Mouse (Mus musculus) megakaryocyte, adult 5-6 weeks (primary cell): ENCODE data around the gene Kat6b. TPM values are rescaled to one million over a fixed set of nuclear protein-coding genes. Genes with fewer than 3 reads are reported as not detected.
"Not testable (repeated sequence)": the region's sequence is repeated elsewhere in the genome, so short reads cannot be mapped to it uniquely, and the experiment has no call there.

Source experiments
- ATAC-seq: 2 replicates; pipeline ENCODE4 v1.8.0; 2016; ENCODE audit warnings: mild to moderate bottlenecking, inconsistent platforms; ENCODE audit not compliant: poor library complexity, severe bottlenecking
- total RNA-seq, 2 experiments: library from RNA; stranded (forward) in 1 of 2; stranded (reverse) in 1 of 2; fragments of 153-499, 151-499 nt in 1 of 2; fragments of 221-1000, 200-1000 nt in 1 of 2; gene quantifications; 2 replicates each; pipeline versions ENCODE4 v1.2.3 to v1.2.4; 2015 to 2017

The Kat6b gene
- total RNA-seq, 2 experiments from 2014 or later: 6.1 to 12.9 TPM

- peak; percentile 90 for ATAC-seq
Measured at GRCm38 (mm10) chr14:21653813-21654212, 172.6 kb downstream of the Kat6b start.

DNA sequence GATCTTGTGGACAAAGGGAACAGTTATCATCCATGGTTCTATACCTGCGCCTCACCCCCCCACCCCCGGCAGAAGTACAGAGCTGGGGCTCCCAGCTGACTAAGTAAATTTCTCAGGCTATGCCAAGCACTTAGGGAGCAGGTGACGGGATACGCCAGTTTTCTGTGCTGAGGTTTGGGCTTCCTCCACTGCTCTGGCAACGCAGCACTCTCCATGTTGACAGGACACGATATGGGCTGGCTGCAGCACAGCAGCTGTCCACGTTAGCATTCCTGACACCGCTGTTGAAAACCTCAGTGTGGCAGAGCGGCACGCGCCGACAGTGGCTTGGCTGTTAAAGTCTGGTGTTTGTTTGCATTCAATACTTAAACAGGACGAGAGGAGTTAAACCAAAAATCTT is 177.9 kb downstream of the Kat6b start:
- ATAC-seq: no peak

DNA sequence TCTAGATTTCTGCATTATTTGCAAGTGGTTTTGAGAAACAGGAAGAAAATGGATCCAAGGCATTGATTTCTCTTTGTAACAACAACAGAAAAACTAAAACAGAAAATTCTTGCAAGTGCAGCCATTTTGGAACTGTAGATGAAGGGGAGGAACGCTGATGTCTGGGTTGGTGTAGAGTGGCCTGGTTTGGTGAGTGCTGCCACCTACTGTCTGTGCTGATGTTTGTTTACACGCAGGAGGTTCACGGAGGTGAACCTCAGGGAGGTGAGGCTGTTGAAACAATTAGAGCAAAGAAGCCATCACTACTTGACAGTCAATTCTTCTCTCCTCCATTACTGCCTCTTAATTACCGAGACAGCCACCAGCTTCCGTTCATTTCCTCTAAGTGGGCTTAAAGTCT is 178.4 kb downstream of the Kat6b start:
- ATAC-seq: peak; percentile 72

- ATAC-seq: peak; percentile 93
Measured at GRCm38 (mm10) chr14:21662465-21663142, 181.4 kb downstream of the Kat6b start.

DNA sequence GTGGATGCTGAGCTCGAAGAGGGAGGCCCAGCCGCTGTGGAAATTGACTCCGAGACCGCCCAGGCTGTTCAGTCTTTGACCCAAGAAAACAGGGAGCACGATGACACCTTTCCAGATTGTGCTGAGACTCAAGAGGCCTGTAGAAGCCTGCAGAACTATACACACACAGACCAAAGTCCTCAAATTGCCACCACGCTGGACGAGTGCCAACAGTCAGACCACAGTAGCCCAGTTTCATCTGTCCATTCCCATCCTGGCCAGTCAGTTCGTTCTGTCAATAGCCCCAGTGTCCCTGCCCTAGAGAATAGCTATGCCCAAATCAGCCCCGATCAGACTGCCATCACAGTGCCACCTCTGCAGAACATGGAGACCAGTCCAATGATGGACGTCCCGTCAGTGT is 188.0 kb downstream of the Kat6b start:
- ATAC-seq: no peak

- ATAC-seq: no peak
Measured at GRCm38 (mm10) chr14:21669633-21670421, 188.6 kb downstream of the Kat6b start.

GRCm38 (mm10) chr14:21670422-21671006 is 189.3 kb downstream of the Kat6b start:
- not testable (repeated sequence) for ATAC-seq

DNA sequence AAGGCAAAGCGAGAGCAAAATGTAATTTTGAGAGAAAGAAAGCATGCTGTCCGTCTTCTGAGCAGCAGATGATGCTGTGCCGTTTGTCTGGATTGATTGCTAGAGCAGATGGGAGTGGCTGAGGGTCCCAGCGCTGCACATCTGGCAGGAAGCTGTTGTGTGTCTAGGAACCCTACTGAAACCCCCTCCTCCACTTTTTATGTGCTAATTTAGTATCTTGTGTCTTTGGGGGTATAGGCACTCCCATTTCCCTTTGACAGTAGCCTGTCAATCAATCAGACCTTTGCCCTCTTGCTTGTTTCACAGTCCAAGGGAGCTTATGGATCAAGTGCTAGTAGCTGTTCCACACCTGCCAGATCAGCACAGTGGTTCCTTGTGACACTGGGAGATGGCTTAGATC is 191.9 kb downstream of the Kat6b start:
- no peak for ATAC-seq

DNA sequence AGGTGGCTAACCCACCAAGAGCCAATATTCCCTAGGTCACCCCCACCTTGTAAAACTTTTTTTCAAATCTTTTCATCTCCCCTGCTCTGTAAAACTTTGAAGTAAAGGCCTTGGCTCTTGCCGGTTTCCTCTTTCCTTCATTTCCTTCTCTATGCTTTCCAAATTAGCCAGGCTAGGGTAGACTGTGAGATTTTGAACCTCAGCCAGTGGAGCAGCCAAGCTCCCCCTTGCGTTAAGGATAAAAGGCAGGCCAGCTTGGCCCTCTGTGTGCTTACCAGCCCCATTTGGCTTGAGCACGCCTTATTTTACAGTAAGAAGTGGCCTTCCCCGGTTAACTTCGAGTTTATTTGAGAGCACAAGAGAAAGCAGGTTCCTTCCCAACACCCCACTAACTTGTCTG is 193.2 kb downstream of the Kat6b start:
- no peak for ATAC-seq

DNA sequence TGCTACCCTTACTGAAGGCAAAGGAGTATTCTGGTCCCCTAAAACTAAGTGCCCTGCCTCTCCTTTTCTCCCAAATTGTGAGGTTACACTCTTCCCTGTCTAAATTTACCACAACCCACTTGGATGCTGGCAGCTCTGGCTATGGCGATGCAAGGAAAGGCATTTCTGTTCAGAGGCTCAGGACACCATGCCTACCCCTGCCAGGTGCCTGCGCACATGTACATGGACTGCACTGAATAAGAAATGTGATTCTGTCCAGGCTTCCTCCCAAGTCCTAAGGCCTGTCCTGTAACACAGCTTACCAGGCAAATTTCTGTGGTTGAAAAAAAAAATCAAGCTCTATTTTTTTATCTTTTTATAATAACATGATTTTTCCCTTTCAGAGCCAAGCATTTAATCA is 195.0 kb downstream of the Kat6b start:
- ATAC-seq: no peak

- ATAC-seq: peak; percentile 65
Measured at GRCm38 (mm10) chr14:21678509-21679285, 197.5 kb downstream of the Kat6b start.

GRCm38 (mm10) chr14:21679631-21680201 is 198.5 kb downstream of the Kat6b start:
- ATAC-seq: peak; percentile 21; the same call in 1 of the 2 replicates

DNA sequence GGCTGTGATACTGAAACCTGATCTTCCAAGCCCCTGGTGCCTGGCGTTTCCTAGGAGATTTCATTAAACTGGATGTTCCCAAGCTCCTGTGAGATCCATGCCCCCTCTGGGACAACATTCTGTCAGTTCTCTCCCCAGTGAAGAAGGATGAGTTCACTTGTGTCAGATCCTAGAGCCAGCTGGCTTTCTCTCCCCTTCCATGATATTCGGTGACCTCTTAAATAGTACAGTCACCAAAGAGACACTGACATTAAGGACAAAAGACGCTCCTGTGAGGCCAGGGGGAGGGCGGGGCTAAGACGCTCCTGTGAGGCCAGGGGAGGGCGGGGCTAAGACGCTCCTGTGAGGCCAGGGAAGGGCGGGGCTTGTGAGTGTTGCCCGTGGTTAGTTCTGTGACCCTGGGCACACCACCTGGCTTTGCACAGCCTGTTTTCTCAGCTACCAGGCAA is 201.5 kb downstream of the Kat6b start:
- peak; percentile 85 for ATAC-seq

DNA sequence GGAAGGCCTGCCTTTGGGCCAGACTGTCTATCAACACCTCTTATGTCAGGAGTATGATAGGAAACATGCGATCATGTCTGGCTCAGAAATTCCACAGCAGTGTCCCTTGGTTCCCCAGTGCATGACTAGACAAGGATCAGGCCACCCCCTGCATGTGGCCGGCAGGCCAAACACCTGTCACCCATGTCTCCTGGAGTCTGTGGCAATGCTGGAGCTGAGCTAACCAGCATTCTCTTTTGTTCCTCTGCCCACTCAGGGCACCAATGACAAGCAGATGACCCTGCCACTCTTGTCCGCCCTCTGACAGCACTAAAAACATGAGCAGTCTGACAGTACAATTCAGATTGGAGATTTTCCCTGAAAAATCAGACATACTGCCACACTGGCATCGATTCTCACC is 202.6 kb downstream of the Kat6b start:
- no peak for ATAC-seq

- no peak for ATAC-seq
Measured at GRCm38 (mm10) chr14:21685411-21686146, 204.3 kb downstream of the Kat6b start.

DNA sequence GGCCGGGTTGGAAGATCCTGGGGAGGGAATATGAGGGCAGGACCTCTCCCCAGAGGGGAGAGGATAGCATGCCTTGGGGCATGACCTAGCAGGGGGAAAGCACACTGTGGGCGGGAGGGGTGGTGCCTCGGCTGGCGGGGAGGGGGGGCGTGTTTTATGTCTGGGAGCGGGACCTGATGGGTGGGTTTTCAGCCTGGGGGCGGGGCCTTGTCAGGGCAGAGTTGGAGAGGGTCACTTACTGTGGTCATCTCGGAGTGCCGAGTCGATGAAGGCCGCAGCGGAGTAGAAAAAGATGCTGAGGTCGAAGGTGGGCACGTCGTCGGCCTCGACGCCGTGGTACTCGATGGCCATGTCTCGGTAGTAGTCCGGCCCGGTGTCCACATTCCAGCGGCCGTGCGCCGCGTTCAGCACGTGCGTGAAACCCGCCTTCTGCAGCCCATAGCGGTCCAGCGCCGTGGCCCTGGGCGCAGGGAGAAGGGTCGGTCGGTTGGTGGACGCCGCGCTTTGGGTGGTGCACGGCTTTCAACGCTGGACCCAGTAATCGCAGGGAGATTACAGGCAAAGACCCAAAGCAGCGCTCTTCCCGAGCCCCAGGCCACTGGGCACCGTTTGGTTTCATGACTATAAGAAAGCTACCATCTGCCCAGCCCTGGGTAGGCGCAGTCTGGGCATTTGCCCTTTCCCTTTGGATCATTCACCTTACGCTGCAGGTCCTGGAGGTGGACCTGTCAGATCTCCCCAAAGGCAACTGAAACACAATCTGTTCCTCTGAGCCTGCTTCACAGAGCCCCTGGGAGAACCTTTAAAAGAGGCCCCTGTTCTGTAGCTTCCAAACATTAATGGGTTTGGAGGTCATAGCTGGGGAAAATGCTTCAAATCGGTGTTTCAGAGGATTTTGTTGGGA is 205.4 kb downstream of the Kat6b start:
- no peak for ATAC-seq

GRCm38 (mm10) chr14:21691070-21691469 is 209.8 kb downstream of the Kat6b start:
- ATAC-seq: no peak

DNA sequence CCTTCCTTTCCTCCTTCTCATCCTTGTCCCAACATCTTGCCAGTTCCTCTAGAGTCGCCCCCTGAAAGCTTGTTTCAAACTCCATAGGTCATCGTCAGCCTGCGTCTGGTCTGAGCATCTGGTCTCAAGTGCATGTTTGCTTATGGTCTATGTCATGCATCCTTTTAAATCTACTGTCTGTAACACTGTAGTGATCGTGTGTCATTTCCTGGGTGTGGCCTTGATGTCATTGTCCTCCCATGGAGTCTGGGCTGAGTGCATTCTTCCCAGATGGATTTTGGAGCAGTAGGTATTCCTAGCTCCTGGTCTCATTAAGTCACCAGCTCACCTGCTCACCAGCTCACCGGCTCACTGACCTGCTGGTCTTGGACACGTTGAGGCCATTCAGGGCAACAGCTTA is 213.8 kb downstream of the Kat6b start:
- no peak for ATAC-seq
